Mouse (Mus musculus) frontal cortex, postnatal 14 days (tissue): ENCODE measurements around the gene Pik3c2b.

ENCODE experiments used
- DNase-seq, 2 experiments: peaks; one replicate each; pipeline ENCODE4 v3.0.0; 2022; ENCODE audit warnings: low spot score in 2 of 2

Gene Pik3c2b

DNA sequence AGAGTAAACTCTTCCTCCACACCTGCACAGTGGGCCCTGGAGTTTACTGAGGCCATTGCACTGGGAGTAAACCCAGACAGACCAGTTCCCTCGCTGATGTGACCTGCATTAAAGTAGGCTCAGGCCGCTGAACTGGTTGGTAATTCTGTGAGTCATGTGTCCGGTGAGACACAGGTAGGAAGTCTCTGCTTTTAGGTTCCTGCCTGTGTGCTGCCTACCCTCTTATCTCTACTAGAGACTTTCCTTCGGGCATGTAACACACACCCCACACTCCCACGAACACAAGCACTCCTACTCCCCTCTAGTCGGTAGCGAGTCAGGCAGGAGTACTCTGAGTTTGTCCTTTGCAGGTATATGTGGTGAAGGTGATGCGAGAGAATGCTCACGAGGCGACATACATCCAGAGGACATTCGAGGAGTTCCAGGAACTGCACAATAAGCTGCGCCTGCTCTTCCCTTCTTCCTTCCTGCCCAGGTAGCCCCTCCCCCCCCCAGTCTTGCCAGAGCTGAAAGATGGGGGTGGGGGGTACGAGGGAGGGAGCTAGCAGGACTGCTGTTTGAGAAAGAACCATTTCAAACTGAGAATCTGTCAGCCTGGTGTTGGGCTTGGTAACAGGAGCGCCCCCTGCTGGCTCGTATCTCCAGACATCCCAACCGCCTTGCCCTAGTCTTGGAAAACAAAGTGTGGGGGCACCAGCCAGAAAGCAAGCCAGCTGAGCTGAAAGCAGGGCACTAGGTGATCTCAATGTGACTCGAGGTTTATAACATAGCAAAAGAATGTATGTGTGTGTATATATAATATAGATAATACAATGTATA, 55.7 kb downstream of the Pik3c2b start:
- DNase-seq: peak; percentile 50 to 72

DNA sequence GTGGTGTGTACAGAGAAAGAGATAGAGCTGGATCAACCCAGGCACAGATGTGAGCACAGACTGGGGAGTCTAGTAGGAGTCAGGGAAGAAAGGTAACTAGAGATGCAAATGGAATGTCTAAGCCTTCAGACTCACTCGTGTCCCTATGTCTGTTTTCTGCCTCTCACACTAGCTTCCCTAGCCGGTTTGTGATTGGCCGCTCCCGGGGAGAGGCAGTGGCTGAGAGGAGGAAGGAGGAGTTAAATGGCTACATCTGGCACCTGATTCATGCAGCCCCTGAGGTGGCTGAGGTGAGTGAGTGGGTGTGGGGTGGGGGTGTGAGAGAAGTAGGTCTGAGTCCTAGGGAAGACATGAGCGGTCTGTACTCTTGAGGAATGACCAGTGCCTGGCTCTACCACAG, 56.6 kb downstream of the Pik3c2b start:
- no peak for DNase-seq

DNA sequence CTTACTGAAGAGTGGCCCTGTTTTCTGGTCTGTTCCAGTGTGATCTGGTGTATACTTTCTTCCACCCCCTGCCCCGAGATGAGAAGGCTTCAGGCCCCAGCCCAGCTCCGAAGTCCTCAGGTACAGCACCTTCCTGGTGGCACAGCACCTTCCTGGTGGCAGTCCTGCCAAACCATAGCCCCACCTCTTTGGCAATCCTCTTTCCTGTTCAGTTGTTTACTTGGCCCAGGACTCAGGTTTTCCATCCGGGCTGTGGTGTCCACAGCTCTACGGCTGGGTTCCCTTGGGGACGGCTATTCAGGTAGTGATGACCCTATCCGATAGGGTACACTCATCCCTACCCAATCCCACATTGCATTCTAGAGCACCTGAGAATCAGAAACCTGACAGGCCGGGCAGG, 57.8 kb downstream of the Pik3c2b start:
- DNase-seq: no peak

DNA sequence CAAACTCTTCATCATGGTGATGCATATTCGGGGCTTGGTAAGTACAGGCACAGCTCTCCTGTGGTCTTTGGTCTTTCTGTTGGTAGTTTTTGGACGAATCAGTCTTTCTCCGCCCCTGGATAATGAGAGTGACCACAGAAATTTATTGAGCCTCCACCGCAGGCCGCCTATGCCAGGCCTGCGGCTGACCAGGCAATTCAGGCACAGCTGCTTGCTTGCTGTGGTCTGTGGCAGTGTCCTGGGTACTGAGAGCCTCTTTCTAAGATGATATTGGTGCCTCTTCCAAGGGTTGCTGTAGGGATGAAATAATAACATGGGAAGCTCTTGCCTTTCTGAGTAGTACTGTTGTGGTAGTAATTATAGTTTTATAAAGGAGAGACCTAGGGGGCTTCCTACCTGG, 58.4 kb downstream of the Pik3c2b start:
- DNase-seq: no peak

DNA sequence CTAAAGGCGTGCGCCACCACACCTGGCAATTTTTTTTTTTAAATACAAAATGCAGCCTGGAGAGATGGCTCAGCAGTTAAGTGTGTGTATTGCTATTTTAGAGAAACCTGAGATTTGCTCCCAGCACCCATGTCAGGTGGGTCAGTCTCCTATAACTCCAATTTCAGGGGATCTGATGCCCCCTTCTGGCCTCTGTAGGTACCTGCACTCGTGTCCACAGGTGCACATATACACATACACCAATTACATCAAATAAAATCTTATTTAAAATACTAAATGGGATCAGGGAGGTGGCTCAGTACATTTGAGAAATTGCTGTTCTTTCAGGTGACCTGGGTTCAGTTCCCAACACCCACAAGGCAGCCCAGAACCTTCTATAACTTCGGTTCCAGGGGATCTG, 70.6 kb downstream of the Pik3c2b start:
- no peak for DNase-seq

- DNase-seq: no peak
Measured at GRCm38 (mm10) chr1:133118127-133118526, 72.7 kb downstream of the Pik3c2b start.

DNA sequence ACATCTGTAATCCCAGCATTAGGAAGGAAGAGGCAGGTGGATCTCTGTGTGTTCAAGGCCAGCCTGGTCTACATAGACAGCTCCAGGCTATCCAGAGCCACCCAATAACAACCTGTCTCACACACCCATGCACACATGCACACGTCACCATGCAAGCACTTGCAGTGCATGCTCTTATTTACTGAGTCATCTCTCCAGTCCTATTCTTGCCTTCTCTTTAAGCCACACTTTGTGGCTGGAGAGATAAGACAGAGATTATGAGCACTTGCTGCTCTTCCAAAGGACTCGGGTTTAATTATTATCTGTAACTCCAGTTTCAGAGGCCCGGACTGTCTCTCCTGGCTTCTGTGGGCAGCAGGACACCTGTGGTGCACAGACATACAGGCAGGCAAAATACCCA, 73.4 kb downstream of the Pik3c2b start:
- DNase-seq: no peak

- no peak for DNase-seq
Measured at GRCm38 (mm10) chr1:133119931-133120712, 74.7 kb downstream of the Pik3c2b start.

DNA sequence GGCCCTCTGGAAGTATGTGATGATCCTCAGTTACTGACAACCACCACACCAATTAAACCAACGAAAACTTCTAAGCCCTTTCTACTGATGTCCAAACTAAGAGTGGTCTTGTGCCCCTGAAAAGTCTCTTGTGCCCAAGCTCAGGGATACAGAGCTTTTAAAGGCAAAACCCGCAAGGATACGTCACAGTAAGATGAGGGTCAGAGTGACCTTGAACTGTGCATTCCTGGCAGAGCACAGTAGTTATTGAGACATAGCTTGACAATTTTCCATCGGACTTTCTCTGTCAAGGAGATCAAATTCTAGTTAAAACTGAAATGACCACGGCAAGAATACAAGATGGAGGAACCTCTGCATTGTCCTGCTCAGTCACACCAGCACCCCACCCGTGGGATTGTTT, 75.8 kb downstream of the Pik3c2b start:
- no peak for DNase-seq

DNA sequence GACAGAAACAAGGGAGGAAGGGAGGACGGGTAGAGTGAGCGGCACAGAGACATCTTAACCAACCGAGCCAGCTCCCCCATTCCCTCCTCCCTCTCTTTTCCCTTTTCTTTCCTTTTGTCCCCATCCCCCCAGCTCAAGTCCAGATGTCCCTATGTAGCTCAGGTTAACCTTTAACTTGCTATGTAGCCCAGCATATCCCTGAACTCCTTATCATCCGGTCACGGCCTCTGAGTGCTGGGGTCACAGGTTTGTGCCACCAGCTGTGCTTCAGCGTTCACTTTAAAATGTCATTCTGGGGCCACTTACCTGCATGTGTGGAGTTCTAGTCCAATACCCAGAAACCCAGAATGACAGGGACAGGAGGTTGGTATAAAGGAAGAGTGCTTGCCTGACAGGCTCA, 78.7 kb downstream of the Pik3c2b start:
- DNase-seq: no peak

DNA sequence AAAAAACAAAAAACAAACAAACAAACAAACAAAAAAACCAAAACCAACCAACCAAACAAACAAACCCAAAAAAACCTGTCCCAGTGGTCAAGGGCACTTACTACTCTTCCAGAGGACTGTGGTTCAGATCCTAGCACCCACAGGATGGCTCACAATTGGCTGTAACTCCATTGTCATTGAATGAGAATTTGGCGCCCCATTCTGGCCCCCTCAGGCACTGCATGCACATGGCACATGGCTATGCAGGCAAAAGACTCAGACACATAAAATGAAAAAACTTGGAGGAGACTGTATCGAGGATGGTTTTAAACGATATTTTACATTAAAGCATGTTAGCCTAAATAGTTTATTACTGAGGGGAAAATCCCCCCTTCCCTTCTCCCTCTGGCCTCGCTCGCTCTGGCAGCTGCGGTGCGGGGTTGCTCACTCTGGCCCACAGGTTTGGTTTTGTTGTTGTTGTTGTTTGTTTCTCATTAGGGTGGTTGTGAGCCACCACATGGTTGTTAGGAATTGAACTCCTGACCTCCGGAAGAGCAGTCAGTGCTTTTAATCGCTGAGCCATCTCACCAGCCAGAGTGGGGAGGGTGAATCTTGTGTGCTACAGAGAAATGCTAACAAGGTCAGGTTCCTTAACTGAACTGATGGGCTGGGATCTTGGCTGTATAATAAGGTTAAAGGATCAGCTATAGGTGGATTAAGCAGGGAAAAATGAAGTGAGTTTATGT, 80.3 kb downstream of the Pik3c2b start:
- DNase-seq: no peak

GRCm38 (mm10) chr1:133126365-133126740, 80.9 kb downstream of the Pik3c2b start:
- no peak for DNase-seq

GRCm38 (mm10) chr1:133127328-133127727, 81.9 kb downstream of the Pik3c2b start:
- no peak for DNase-seq

DNA sequence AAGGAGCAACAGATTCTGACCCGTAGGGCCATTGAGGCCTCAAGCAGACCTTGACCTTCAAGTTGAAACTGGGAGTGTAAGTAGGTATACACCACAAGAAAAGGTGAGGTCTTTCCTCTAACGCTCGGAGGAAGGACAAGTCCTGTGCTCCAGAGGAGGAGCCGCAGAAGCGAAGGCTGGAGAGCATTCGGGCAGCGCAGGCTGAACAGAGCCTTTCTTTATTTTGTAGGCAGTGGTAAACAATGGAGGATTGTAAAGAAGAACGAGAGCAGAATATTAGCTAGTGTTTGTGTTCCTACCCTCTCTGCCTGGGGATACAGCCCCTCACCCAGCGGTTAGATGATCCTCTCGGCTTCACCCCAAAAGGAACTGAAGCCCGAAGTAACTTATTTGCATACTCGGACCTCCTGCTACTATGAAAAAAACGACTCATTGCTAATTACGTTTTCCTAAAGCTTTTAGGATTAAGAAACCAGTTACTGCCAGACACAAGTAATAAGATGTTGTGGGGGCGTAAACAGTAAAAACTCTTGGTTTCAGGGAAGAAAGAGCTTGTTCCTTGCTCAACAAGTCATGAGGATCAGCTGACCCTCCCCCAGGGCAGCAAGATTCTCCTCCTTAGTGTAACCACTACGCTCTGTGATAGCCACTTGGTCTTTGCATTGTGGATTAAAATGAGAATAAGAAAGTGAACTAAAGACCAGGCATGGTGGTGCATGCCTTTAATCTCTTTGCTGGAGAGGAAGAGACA, 84.2 kb downstream of the Pik3c2b start:
- no peak for DNase-seq

GRCm38 (mm10) chr1:133130638-133131560, 85.4 kb downstream of the Pik3c2b start, which contains the start of gene Ppp1r15b:
Gene Ppp1r15b, plus strand, starts transcription at chr1:133131143.
- peak; percentile 99 for DNase-seq

DNA sequence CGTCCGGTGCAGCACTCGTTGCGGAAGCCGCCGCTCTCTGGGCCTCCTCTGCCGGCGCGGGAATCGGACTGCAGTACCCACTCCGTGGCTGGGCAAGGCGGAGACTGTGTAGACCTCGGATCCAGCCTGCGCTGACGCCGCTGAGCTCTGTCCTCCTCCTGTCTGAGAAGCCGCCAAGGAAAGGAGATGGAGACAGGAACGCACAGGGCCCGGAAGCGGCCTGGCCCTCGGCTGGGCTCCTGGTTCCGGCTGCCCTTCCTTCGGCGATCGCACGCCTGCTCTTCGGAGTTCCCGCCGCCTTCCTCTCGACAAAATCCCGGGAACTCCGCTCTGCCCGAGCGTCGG, 86.1 kb downstream of the Pik3c2b start:
- no peak for DNase-seq

DNA sequence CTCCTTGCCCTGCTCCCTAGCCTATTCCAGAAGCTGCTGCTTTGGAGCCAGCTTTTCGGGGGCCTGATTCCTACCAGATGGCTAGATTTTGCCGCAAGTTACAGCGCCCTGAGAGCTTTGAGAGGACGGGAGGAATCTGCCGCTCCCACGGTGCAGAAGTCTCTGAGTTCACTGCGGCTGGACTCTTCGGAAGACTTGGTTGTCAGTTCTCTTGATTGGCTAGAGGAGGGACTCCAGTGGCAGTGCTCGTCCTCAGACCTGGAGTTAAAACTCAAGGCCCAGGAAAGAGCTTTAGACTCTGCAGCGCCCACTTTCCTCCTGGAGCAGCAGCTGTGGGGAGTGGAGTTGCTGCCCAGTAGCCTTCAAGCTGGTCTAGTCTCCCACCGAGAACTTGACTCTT, 86.5 kb downstream of the Pik3c2b start:
- DNase-seq: no peak

DNA sequence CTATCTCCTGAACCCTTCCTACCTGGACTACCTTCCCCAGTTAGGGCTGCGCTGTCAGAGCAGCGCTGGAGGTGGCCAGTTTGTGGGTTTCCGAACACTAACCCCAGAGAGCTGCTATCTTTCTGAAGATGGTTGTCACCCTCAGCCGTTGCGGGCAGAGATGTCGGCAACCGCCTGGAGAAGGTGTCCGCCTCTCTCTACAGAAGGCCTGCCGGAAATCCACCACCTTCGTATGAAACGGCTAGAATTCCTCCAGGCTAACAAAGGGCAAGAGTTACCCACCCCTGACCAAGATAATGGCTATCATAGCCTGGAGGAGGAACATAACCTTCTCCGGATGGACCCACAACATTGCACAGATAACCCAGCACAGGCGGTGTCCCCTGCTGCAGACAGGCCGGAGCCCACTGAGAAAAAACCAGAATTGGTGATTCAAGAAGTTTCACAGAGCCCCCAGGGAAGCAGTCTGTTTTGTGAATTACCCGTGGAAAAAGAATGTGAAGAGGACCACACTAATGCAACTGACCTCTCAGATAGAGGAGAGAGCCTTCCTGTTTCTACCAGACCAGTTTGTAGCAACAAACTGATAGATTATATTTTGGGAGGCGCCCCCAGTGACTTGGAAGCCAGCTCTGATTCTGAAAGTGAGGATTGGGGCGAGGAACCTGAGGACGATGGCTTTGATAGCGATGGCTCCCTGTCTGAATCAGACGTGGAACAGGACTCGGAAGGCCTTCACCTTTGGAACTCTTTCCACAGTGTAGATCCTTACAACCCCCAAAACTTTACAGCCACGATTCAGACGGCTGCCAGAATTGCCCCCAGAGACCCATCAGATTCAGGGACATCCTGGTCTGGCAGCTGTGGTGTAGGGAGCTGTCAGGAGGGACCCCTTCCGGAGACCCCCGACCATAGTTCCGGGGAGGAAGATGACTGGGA, 87.2 kb downstream of the Pik3c2b start:
- DNase-seq: no peak

- DNase-seq: no peak
Measured at GRCm38 (mm10) chr1:133133425-133133824, 88.0 kb downstream of the Pik3c2b start.

DNA sequence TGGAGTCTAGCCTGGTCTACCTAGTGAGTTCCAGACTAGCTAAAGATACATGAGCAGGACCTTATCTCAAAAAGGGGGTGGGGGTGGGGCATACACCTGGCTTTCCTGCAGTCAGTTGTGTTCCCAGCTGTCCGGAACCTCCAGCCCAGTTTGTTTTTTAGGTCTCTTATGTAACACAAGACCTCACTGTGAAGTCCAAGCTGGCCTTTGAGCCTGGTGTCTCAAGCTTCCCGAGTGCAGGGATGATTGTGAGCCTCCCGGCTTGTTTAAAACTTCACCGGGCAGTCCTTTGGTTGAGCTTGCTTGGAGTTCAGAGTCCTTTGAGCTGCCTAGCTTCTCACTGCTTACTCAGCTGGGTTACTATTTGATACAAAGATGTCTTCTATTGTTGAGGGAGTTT, 88.6 kb downstream of the Pik3c2b start:
- DNase-seq: no peak
